Mouse (Mus musculus) granulocyte monocyte progenitor cell, adult 5-6 weeks (primary cell): ENCODE results near the gene Tmem45a. TPM values are rescaled to one million over a fixed set of nuclear protein-coding genes. Genes with fewer than 3 reads are reported as not detected.
A peak's percentile ranks its signal among the peaks of the same experiment; 100 is the strongest.
"Not testable (repeated sequence)": the region's sequence is repeated elsewhere in the genome, so short reads cannot be mapped to it uniquely, and the experiment has no call there.

Source experiments
- ATAC-seq: replicated peaks from 2 replicates; pipeline ENCODE4 v1.8.0; 2016; ENCODE audit warnings: mild to moderate bottlenecking, moderate TSS enrichment, inconsistent platforms; ENCODE audit not compliant: poor library complexity, severe bottlenecking
- total RNA-seq, 2 experiments: library from RNA; stranded (forward) in 1 of 2; stranded (reverse) in 1 of 2; fragments of 200-712, 200-1000 nt in 1 of 2; fragments of >200 nt in 1 of 2; fragmentation: Nextera tagmentation in 1 of 2; gene quantifications; 2 replicates each; pipeline ENCODE4 v1.2.3; 2014 to 2017

The Tmem45a gene
- total RNA-seq (2014; fragmentation: Nextera tagmentation): not detected in 2 replicates
- total RNA-seq (2017): not detected in 2 replicates

GRCm38 (mm10) chr16:56885824-56886615 lies at the start of gene Tmem45a:
Tmem45a (minus strand) TSS chr16:56886166.
- peak; percentile 81 for ATAC-seq

GRCm38 (mm10) chr16:56928023-56928422 lies 42.1 kb upstream of the Tmem45a start, which contains the start of gene Lnp1:
Lnp1 (minus strand) TSS chr16:56928061.
- no peak for ATAC-seq

- peak; percentile 93 for ATAC-seq
Measured at GRCm38 (mm10) chr16:56920102-56920657, 34.2 kb upstream of the Tmem45a start.

- no peak for ATAC-seq
Measured at GRCm38 (mm10) chr16:56917230-56917629, 31.3 kb upstream of the Tmem45a start.

- no peak for ATAC-seq
Measured at GRCm38 (mm10) chr16:56908986-56909385, 23.0 kb upstream of the Tmem45a start.

GRCm38 (mm10) chr16:56902206-56902605 lies 16.2 kb upstream of the Tmem45a start:
- not testable (repeated sequence) for ATAC-seq

- ATAC-seq: no peak
Measured at GRCm38 (mm10) chr16:56891583-56891982, 5.6 kb upstream of the Tmem45a start.

- no peak for ATAC-seq
Measured at GRCm38 (mm10) chr16:56886616-56887116, 700 bp upstream of the Tmem45a start.

- no peak for ATAC-seq
Measured at GRCm38 (mm10) chr16:56884811-56885210, 1.2 kb downstream of the Tmem45a start.

GRCm38 (mm10) chr16:56873410-56873809 lies 12.6 kb downstream of the Tmem45a start:
- no peak for ATAC-seq

- ATAC-seq: no peak
Measured at GRCm38 (mm10) chr16:56870458-56870857, 15.5 kb downstream of the Tmem45a start.

- ATAC-seq: no peak
Measured at GRCm38 (mm10) chr16:56868361-56868760, 17.6 kb downstream of the Tmem45a start.

- no peak for ATAC-seq
Measured at GRCm38 (mm10) chr16:56867591-56867990, 18.4 kb downstream of the Tmem45a start.

- no peak for ATAC-seq
Measured at GRCm38 (mm10) chr16:56852841-56853587, 33.0 kb downstream of the Tmem45a start.

GRCm38 (mm10) chr16:56842988-56843387 lies 43.0 kb downstream of the Tmem45a start:
- ATAC-seq: no peak

- no peak for ATAC-seq
Measured at GRCm38 (mm10) chr16:56833312-56833711, 52.7 kb downstream of the Tmem45a start.

GRCm38 (mm10) chr16:56831986-56832385 lies 54.0 kb downstream of the Tmem45a start:
- no peak for ATAC-seq

GRCm38 (mm10) chr16:56801370-56802109 lies 84.4 kb downstream of the Tmem45a start:
- ATAC-seq: no peak

GRCm38 (mm10) chr16:56800946-56801345 lies 85.0 kb downstream of the Tmem45a start:
- ATAC-seq: no peak

- ATAC-seq: peak; percentile 65; the same call in 1 of the 2 replicates
Measured at GRCm38 (mm10) chr16:56800469-56800868, 85.5 kb downstream of the Tmem45a start.
